Mouse (Mus musculus) liver, postnatal 0 days (tissue): ENCODE data around the gene Elmo3.

ENCODE experiments used
- CTCF ChIP-seq: sonication (generic); IDR thresholded peaks from 2 replicates; pipeline ENCODE4 v1.5.1; 2016; ENCODE audit warnings: antibody characterized with exemption, low read depth
- EP300 ChIP-seq: IDR thresholded peaks from 2 replicates; pipeline ENCODE4 v1.6.1; 2016; ENCODE audit warnings: antibody characterized with exemption, low read depth, mild to moderate bottlenecking

GRCm38 (mm10) chr8:105268342-105269074 is 36.9 kb upstream of the Elmo3 start:
- TF ChIP-seq CTCF (no peak), EP300 (no peak)
